Mouse (Mus musculus) monocyte, adult 59 days (primary cell): Measurements from ENCODE around the gene Tbc1d32. TPM values are rescaled to one million over a fixed set of nuclear protein-coding genes. Genes with fewer than 3 reads are reported as not detected.

Experiments used
- total RNA-seq, 2 experiments: library from RNA; stranded (reverse); gene quantifications; one replicate each; pipeline ENCODE4 v1.2.4; 2023

Tbc1d32 gene
- 1 to 10 TPM; 3.3 to 3.5 TPM for total RNA-seq

DNA sequence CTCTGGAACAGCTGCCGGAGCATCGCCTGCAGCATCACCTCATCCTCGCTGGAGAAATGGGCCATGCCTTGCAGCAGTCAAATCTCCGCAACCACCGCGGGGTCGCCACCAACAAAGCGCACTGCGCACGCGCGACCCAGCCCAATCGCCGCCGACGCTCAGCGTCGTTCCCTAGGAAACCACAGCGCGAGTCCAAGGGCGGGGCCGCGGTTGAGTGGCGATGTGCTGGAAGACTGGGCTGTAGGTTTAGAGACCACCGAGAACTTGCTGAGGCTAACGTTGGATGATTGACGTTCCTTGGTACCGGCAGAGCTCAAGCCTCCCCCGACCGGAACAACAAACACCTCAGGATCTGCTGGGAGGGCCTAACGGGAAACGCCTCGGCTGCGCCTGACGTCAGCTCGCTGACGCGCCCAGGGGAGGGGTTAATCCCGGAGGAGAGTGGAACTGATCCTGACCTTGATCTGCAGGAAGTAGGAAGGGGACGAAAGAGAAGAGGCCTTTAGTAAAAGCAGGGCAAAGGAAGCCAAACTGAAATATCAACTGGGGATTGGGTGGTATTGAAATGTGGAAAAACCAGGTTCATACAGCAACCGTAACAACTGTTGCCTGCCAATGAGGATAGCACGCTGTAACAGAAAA, at the start of gene Tbc1d32:
Tbc1d32 (minus strand) TSS at position 122 of the 642 bp plus-strand sequence.

DNA sequence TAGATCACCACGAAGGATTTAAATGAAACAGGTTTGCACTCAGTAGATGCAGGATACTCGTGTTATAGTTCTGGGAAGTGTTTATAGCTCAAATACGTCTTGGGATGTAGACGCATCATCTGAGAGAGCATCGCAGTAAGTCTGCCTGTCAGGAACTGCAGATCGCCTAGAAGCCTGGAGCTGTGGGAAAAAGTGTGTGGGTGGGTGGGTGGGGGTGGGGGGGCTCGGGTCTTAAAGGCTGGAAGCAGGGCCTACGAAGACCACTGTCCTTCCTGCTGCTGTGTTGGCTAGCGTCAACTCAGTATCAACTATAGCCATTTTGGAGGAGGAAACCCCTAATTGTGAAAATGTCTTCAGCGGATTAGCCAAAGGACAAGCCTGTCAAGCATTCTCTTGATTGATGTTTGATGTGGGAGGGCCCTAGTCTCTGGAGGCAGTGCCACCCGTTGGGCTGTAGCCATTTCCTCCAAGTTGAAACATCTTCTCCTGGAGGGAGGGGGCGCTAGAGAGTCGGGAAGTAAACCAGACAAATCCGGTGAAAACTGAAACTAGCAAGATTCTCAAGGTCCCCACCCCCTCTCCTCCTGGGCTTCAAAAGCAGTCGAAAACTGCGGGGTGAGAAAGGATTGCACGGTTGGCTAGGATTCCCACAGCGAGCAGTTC, 122.0 kb downstream of the Tbc1d32 start, which contains the start of gene Msl3l2:
Msl3l2 (plus strand) TSS at position 585 of the 663 bp plus-strand sequence.

Other genes starting within 250 kb of the Tbc1d32 start
- gene Msl3l2, start 121.8 kb downstream of the Tbc1d32 start, total RNA-seq: 1 to 10 TPM; 5.6 to 6.9 TPM
- gene Gja1, start 148.6 kb upstream of the Tbc1d32 start, total RNA-seq: under 1 TPM; 0.67 to 0.71 TPM